Mouse (Mus musculus) myocyte (in vitro differentiated cells): ENCODE results near the gene Nr1d1.

Experiments
- E2F4 ChIP-seq: IDR thresholded peaks from one replicate; pipeline ENCODE4 v1.6.1; 2011; ENCODE audit warnings: mild to moderate bottlenecking, control low read depth, moderate library complexity; ENCODE audit not compliant: insufficient read depth
- POLR2A ChIP-seq: IDR thresholded peaks from one replicate; pipeline ENCODE4 v1.6.1; 2011; ENCODE audit warnings: low read depth, mild to moderate bottlenecking, control low read depth, moderate library complexity; ENCODE audit not compliant: insufficient read length

DNA sequence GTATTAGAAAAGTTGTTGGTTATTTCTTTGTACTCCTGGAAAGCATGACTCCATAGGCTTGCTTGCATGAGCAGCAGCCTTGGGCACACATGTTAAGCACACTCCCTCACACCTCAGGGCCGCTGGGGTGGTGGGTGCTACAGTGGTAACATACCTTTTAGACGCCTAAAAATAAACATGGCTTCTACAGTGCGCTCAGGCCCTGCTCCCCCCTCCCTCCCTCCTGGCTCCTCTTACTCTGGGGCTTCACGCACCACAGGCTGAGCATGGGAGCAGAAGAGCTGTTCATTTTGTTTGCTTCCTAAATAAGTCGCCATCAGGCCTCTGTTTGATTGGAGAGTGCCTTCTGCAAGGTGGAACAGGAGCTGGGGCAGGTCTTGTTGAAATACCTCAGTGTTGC is 22.2 kb upstream of the Nr1d1 start:
- TF ChIP-seq POLR2A = no peak
- TF ChIP-seq E2F4 = no peak
